Mouse (Mus musculus) cortical plate, adult 2 months (tissue): ENCODE data around the gene Fam20a.

Experiments used
- CTCF ChIP-seq: fragments of 200-500 bp; IDR thresholded peaks from 2 replicates; pipeline ENCODE4 v1.5.1; 2011; ENCODE audit warnings: mild to moderate bottlenecking, control low read depth, low read length; ENCODE audit not compliant: insufficient read depth; ENCODE audit errors: extremely low read depth
- POLR2A ChIP-seq: fragments of 200-500 bp; IDR thresholded peaks from 2 replicates; pipeline ENCODE4 v1.6.1; 2011; ENCODE audit warnings: mild to moderate bottlenecking, low read length, control low read depth; ENCODE audit not compliant: insufficient read depth; ENCODE audit errors: extremely low read depth

- TF ChIP-seq CTCF, result peak; percentile 59
- TF ChIP-seq POLR2A, result no peak
Measured at GRCm38 (mm10) chr11:109670026-109670916, 51.8 kb downstream of the Fam20a start.
